ENCODE assay signal across 1 mouse cellular context in the genomic region with DNA sequence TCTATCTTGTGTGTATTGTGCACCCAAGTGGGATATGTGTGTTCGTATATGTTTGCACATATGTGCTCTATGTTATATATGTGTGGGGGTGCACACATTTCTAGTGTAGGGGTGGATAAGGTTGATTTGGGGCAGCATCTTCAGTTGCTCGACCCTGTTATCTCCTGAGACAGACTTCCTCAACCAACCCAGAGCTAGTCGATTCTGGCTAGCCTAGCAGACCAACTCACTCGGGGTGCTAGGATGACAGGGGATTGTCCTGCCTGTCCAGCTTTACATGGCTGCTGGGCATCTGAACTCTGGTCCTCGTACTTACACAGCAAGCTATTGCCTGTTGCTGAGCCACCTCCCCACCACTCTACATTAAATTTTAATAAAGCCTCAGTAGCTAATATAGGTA.
TF ChIP-seq lines count a peak whose summit lies in the region.

No protein-coding gene starts in this region.

TF ChIP-seq in MEL, 35 proteins besides CTCF, POLR2A, EP300 and RAD21 (continued from another document):
- TF ChIP-seq NELFE (IDR thresholded peaks at IDR 0.05; ENCODE audit: low read depth, low read length) (0 out of 2 replicates have a peak, but pooled peaks have one; percentile 14), MYC (IDR thresholded peaks at IDR 0.05; ENCODE audit: low read depth, low read length) (0 out of 2 replicates have a peak, but pooled peaks have one; percentile 8), TBP (IDR thresholded peaks at IDR 0.05; ENCODE audit: low read depth, low read length) (peak; percentile 70; the same call in 1 of the 2 replicates), BHLHE40 (IDR thresholded peaks at IDR 0.05; ENCODE audit: borderline replicate concordance, low read depth, low read length) (no peak), JUND (IDR thresholded peaks at IDR 0.05; ENCODE audit: low read depth, low read length) (no peak; the same call in 1 of the 2 replicates), MAFK (IDR thresholded peaks at IDR 0.05; ENCODE audit: borderline replicate concordance, low read depth, low read length) (no peak), ZNF384 (IDR thresholded peaks at IDR 0.05; ENCODE audit: low read depth, low read length) (peak; percentile 32; the same call in 1 of the 2 replicates), CHD2 (IDR thresholded peaks at IDR 0.05; ENCODE audit: low read length) (no peak), ZC3H11A (IDR thresholded peaks at IDR 0.05; ENCODE audit: low read depth, low read length) (no peak), ZKSCAN1 (IDR thresholded peaks at IDR 0.05; ENCODE audit: low read depth, low read length) (no peak), USF2 (IDR thresholded peaks at IDR 0.05; ENCODE audit: borderline replicate concordance in 1 of 2, insufficient read depth in 1 of 2, low read depth in 1 of 2, low read length in 2 of 2) (no peak), TAL1 (IDR thresholded peaks at IDR 0.05; ENCODE audit: low read length) (peak; percentile 93), POLR2AphosphoS2 (IDR thresholded peaks at IDR 0.05; ENCODE audit: low read length) (0 out of 2 replicates have a peak, but pooled peaks have one; percentile 48), E2F4 (IDR thresholded peaks at IDR 0.05; ENCODE audit: borderline replicate concordance, low read depth, low read length) (no peak), MAZ (IDR thresholded peaks at IDR 0.05; ENCODE audit: low read depth, low read length) (no peak), SMC3 (IDR thresholded peaks at IDR 0.05; ENCODE audit: low read depth, low read length) (no peak), MXI1 (IDR thresholded peaks at IDR 0.05; ENCODE audit: low read depth, low read length) (0 out of 2 replicates have a peak, but pooled peaks have one; percentile 55), GABPA (IDR thresholded peaks at IDR 0.05; ENCODE audit: low read depth, low read length) (no peak), MEF2A (IDR thresholded peaks at IDR 0.05; ENCODE audit: extremely low read depth, insufficient replicate concordance, low read depth, low read length, poor library complexity, severe bottlenecking) (no peak), KAT2A (conservative IDR thresholded peaks at IDR 0.05; ENCODE audit: low read depth, low read length) (no peak), USF1 (IDR thresholded peaks at IDR 0.05; ENCODE audit: low read depth, low read length) (no peak), SIN3A (IDR thresholded peaks at IDR 0.05; ENCODE audit: low read length) (peak; percentile 84), NRF1 (IDR thresholded peaks at IDR 0.05; ENCODE audit: insufficient read depth, low read depth, low read length, poor library complexity, severe bottlenecking) (no peak), MAX (IDR thresholded peaks at IDR 0.05; ENCODE audit: low read length) (no peak), ETS1 (IDR thresholded peaks at IDR 0.05; ENCODE audit: low read depth, low read length) (peak; percentile 75)
